Mouse (Mus musculus): ENCODE data around the gene Ctc1. TPM values are rescaled to one million over a fixed set of nuclear protein-coding genes. Genes with fewer than 3 reads are reported as not detected.
"Not testable (repeated sequence)": the region's sequence is repeated elsewhere in the genome, so short reads cannot be mapped to it uniquely, and the experiment has no call there.

The Ctc1 gene
- polyA plus RNA-seq (2017; shearing (Covaris generic)) = 10 to 100 TPM; 12.5 to 13.5 TPM

- peak; percentile 97 for ATAC-seq
Measured at GRCm38 (mm10) chr11:69015644-69016441, at the start of gene Ctc1. Gene Ctc1, plus strand, starts transcription at chr11:69015911.

GRCm38 (mm10) chr11:68966554-68966953 is 49.2 kb upstream of the Ctc1 start:
- ATAC-seq = no peak

- ATAC-seq = peak; percentile 95
Measured at GRCm38 (mm10) chr11:68967337-68968282, 48.1 kb upstream of the Ctc1 start, which contains the start of gene Slc25a35. Gene Slc25a35, plus strand, starts transcription at chr11:68968131.

- no peak for ATAC-seq
Measured at GRCm38 (mm10) chr11:68968752-68969151, 47.0 kb upstream of the Ctc1 start.

GRCm38 (mm10) chr11:68970232-68970631 is 45.5 kb upstream of the Ctc1 start:
- ATAC-seq = no peak

GRCm38 (mm10) chr11:68973250-68974058 is 42.3 kb upstream of the Ctc1 start:
- peak; percentile 94 for ATAC-seq

GRCm38 (mm10) chr11:68974059-68974450 is 41.7 kb upstream of the Ctc1 start:
- ATAC-seq = no peak

GRCm38 (mm10) chr11:68975085-68975484 is 40.6 kb upstream of the Ctc1 start, which contains the start of gene Rangrf:
Gene Rangrf, minus strand, starts transcription at chr11:68975185.
- ATAC-seq = no peak

GRCm38 (mm10) chr11:68975601-68976000 is 40.1 kb upstream of the Ctc1 start:
- ATAC-seq = no peak

- no peak for ATAC-seq
Measured at GRCm38 (mm10) chr11:68979320-68979733, 36.4 kb upstream of the Ctc1 start.

- no peak for ATAC-seq
Measured at GRCm38 (mm10) chr11:68980919-68981318, 34.8 kb upstream of the Ctc1 start.

GRCm38 (mm10) chr11:68982639-68983369 is 32.9 kb upstream of the Ctc1 start:
- peak; percentile 45 for ATAC-seq

GRCm38 (mm10) chr11:68987365-68987882 is 28.3 kb upstream of the Ctc1 start:
- ATAC-seq = no peak

GRCm38 (mm10) chr11:68988341-68988740 is 27.4 kb upstream of the Ctc1 start:
- no peak for ATAC-seq

GRCm38 (mm10) chr11:68993122-68993521 is 22.6 kb upstream of the Ctc1 start:
- no peak for ATAC-seq

GRCm38 (mm10) chr11:68994377-68994776 is 21.3 kb upstream of the Ctc1 start:
- no peak for ATAC-seq

- ATAC-seq = no peak
Measured at GRCm38 (mm10) chr11:68997080-68997479, 18.6 kb upstream of the Ctc1 start.

- not testable (repeated sequence) for ATAC-seq
Measured at GRCm38 (mm10) chr11:69002782-69003181, 12.9 kb upstream of the Ctc1 start.

- no peak for ATAC-seq
Measured at GRCm38 (mm10) chr11:69003592-69003991, 12.1 kb upstream of the Ctc1 start.

- no peak for ATAC-seq
Measured at GRCm38 (mm10) chr11:69005193-69005592, 10.5 kb upstream of the Ctc1 start.

- not testable (repeated sequence) for ATAC-seq
Measured at GRCm38 (mm10) chr11:69006575-69006974, 9.1 kb upstream of the Ctc1 start.
